Mouse (Mus musculus) adrenal gland, adult 8-10 months (tissue): ENCODE measurements at regions not wholly inside any gene's neighbourhood (a gene's known extent, or its start where the extent isn't known, plus 50 kb on each side); places are given as distances from the start of the nearest gene placed in this dataset.

Source experiments
- DNase-seq: peaks from one replicate; pipeline ENCODE4 v3.0.0; 2022

- DNase-seq, result no peak
Observed at GRCm38 (mm10) chr17:29775836-29776235, 59.0 kb upstream of the Ccdc167 start.

- DNase-seq, result peak; percentile 46
Observed at GRCm38 (mm10) chr17:29773339-29773738, 56.5 kb upstream of the Ccdc167 start.

- no peak for DNase-seq
Observed at GRCm38 (mm10) chr17:29770914-29771313, 54.1 kb upstream of the Ccdc167 start.

GRCm38 (mm10) chr17:29769631-29770030, 52.8 kb upstream of the Ccdc167 start:
- DNase-seq, result no peak

GRCm38 (mm10) chr17:29769143-29769542, 52.3 kb upstream of the Ccdc167 start:
- no peak for DNase-seq

- DNase-seq, result no peak
Observed at GRCm38 (mm10) chr17:29768642-29769041, 51.8 kb upstream of the Ccdc167 start.
